Mouse (Mus musculus): ENCODE results near the gene Aldh3b2. TPM values are rescaled to one million over a fixed set of nuclear protein-coding genes. Genes with fewer than 3 reads are reported as not detected.
"Not testable (repeated sequence)": the region's sequence is repeated elsewhere in the genome, so short reads cannot be mapped to it uniquely, and the experiment has no call there.

The Aldh3b2 gene
- total RNA-seq, 1 experiment: 0.62 TPM

GRCm38 (mm10) chr19:3964030-3964429 is 8.1 kb upstream of the Aldh3b2 start:
- Histone ChIP-seq H3K9ac (ENCODE audit: insufficient read depth, low read depth, low read length, poor library complexity, severe bottlenecking) (no peak overlapping the region), H3K4me1 (ENCODE audit: control insufficient read depth in 2 of 2, insufficient read depth in 2 of 2, low read length in 2 of 2, poor library complexity in 1 of 2) (no peaks in the 10 kb centered on the region; a peak in 1 of 4 replicates), H3K9me3 (ENCODE audit: control insufficient read depth, insufficient read depth, low read depth, low read length) (no peaks in the 10 kb centered on the region), H3K36me3 (ENCODE audit: control insufficient read depth, insufficient read depth, low read length, poor library complexity, severe bottlenecking) (no peaks in the 10 kb centered on the region), H3K27ac (ENCODE audit: insufficient read depth, low read depth, low read length, poor library complexity, severe bottlenecking) (no peak overlapping the region), H3K4me3 (ENCODE audit: insufficient read depth in 1 of 2, low read depth in 1 of 2, low read length in 2 of 2, poor library complexity in 1 of 2, severe bottlenecking in 1 of 2) (no peak overlapping the region)
- TF ChIP-seq ZC3H11A (IDR thresholded peaks at IDR 0.05; ENCODE audit: borderline replicate concordance, low read depth, low read length) (no peak), HCFC1 (IDR thresholded peaks at IDR 0.05; ENCODE audit: borderline replicate concordance, insufficient read depth, low read length) (no peak), CHD2 (IDR thresholded peaks at IDR 0.05; ENCODE audit: low read depth, low read length) (no peak), ZNF384 (IDR thresholded peaks at IDR 0.05; ENCODE audit: low read depth, low read length) (no peak), MAFK (IDR thresholded peaks at IDR 0.05; ENCODE audit: insufficient read depth, low read depth, low read length) (no peak)
- DNase-seq (ENCODE audit: low read depth, low spot score): no peak
- in situ Hi-C loops (cut with MboI; ENCODE audit: low sequenced_read_pairs in 2 of 2, unreplicated experiment in 2 of 2): no loop called here

GRCm38 (mm10) chr19:3966330-3967075 is 5.6 kb upstream of the Aldh3b2 start:
- no peaks in the 10 kb centered on the region for H3K9me3 ChIP-seq (ENCODE audit: control insufficient read depth, insufficient read depth, low read depth, low read length)
- DNase-seq (ENCODE audit: low read depth, low spot score): no peak
- no peak overlapping the region for H3K27ac ChIP-seq (ENCODE audit: insufficient read depth, low read depth, low read length, poor library complexity, severe bottlenecking)
- no peaks in the 10 kb centered on the region; a peak in 1 of 4 replicates for H3K4me1 ChIP-seq (ENCODE audit: control insufficient read depth in 2 of 2, insufficient read depth in 2 of 2, low read length in 2 of 2, poor library complexity in 1 of 2)
- in situ Hi-C loops (cut with MboI; ENCODE audit: low sequenced_read_pairs in 2 of 2, unreplicated experiment in 2 of 2): no loop called here
- TF ChIP-seq ZC3H11A (IDR thresholded peaks at IDR 0.05; ENCODE audit: borderline replicate concordance, low read depth, low read length): no peak
- H3K36me3 ChIP-seq (ENCODE audit: control insufficient read depth, insufficient read depth, low read length, poor library complexity, severe bottlenecking): no peaks in the 10 kb centered on the region
- no peak overlapping the region for H3K4me3 ChIP-seq (ENCODE audit: insufficient read depth in 1 of 2, low read depth in 1 of 2, low read length in 2 of 2, poor library complexity in 1 of 2, severe bottlenecking in 1 of 2)
- H3K9ac ChIP-seq (ENCODE audit: insufficient read depth, low read depth, low read length, poor library complexity, severe bottlenecking): no peak overlapping the region

- H3K36me3 ChIP-seq (ENCODE audit: control insufficient read depth, insufficient read depth, low read length, poor library complexity, severe bottlenecking): no peaks in the 10 kb centered on the region
- DNase-seq (ENCODE audit: low read depth, low spot score): no peak
- no peak for TF ChIP-seq MAFK (IDR thresholded peaks at IDR 0.05; ENCODE audit: insufficient read depth, low read depth, low read length)
- no peak for TF ChIP-seq ZC3H11A (IDR thresholded peaks at IDR 0.05; ENCODE audit: borderline replicate concordance, low read depth, low read length)
- TF ChIP-seq ZNF384 (IDR thresholded peaks at IDR 0.05; ENCODE audit: low read depth, low read length): no peak
- no peak for TF ChIP-seq CHD2 (IDR thresholded peaks at IDR 0.05; ENCODE audit: low read depth, low read length)
- no peak for TF ChIP-seq HCFC1 (IDR thresholded peaks at IDR 0.05; ENCODE audit: borderline replicate concordance, insufficient read depth, low read length)
- H3K27ac ChIP-seq (ENCODE audit: insufficient read depth, low read depth, low read length, poor library complexity, severe bottlenecking): no peak overlapping the region
- no peak overlapping the region for H3K4me3 ChIP-seq (ENCODE audit: insufficient read depth in 1 of 2, low read depth in 1 of 2, low read length in 2 of 2, poor library complexity in 1 of 2, severe bottlenecking in 1 of 2)
- H3K4me1 ChIP-seq (ENCODE audit: control insufficient read depth in 2 of 2, insufficient read depth in 2 of 2, low read length in 2 of 2, poor library complexity in 1 of 2): peaks cover 0 to 2% of the 10 kb centered on the region in 2 experiments; a peak in 1 of 4 replicates
- H3K9me3 ChIP-seq (ENCODE audit: control insufficient read depth, insufficient read depth, low read depth, low read length): no peaks in the 10 kb centered on the region
- in situ Hi-C loops (cut with MboI; ENCODE audit: low sequenced_read_pairs in 2 of 2, unreplicated experiment in 2 of 2): no loop called here
- H3K9ac ChIP-seq (ENCODE audit: insufficient read depth, low read depth, low read length, poor library complexity, severe bottlenecking): no peak overlapping the region
Observed at GRCm38 (mm10) chr19:3967258-3967657, 4.9 kb upstream of the Aldh3b2 start.

GRCm38 (mm10) chr19:3974608-3975007 is 2.5 kb downstream of the Aldh3b2 start:
- in situ Hi-C loops (cut with MboI; ENCODE audit: low sequenced_read_pairs in 2 of 2, unreplicated experiment in 2 of 2); H3K36me3 ChIP-seq (ENCODE audit: control insufficient read depth, insufficient read depth, low read length, poor library complexity, severe bottlenecking); DNase-seq (ENCODE audit: low read depth, low spot score): not testable (repeated sequence)

GRCm38 (mm10) chr19:3975866-3976265 is 3.7 kb downstream of the Aldh3b2 start:
- no peak for DNase-seq (ENCODE audit: low read depth, low spot score)
- H3K36me3 ChIP-seq (ENCODE audit: control insufficient read depth, insufficient read depth, low read length, poor library complexity, severe bottlenecking): no peaks in the 10 kb centered on the region
- no peak for TF ChIP-seq ZC3H11A (IDR thresholded peaks at IDR 0.05; ENCODE audit: borderline replicate concordance, low read depth, low read length)
- TF ChIP-seq ZNF384 (IDR thresholded peaks at IDR 0.05; ENCODE audit: low read depth, low read length): no peak
- TF ChIP-seq HCFC1 (IDR thresholded peaks at IDR 0.05; ENCODE audit: borderline replicate concordance, insufficient read depth, low read length): no peak
- TF ChIP-seq CHD2 (IDR thresholded peaks at IDR 0.05; ENCODE audit: low read depth, low read length): no peak
- no peak for TF ChIP-seq MAFK (IDR thresholded peaks at IDR 0.05; ENCODE audit: insufficient read depth, low read depth, low read length)
- H3K27ac ChIP-seq (ENCODE audit: insufficient read depth, low read depth, low read length, poor library complexity, severe bottlenecking): no peak overlapping the region
- no peak overlapping the region for H3K9ac ChIP-seq (ENCODE audit: insufficient read depth, low read depth, low read length, poor library complexity, severe bottlenecking)
- no peak overlapping the region for H3K4me3 ChIP-seq (ENCODE audit: insufficient read depth in 1 of 2, low read depth in 1 of 2, low read length in 2 of 2, poor library complexity in 1 of 2, severe bottlenecking in 1 of 2)
- peaks cover 0 to 3% of the 10 kb centered on the region in 2 experiments; a peak in 1 of 4 replicates for H3K4me1 ChIP-seq (ENCODE audit: control insufficient read depth in 2 of 2, insufficient read depth in 2 of 2, low read length in 2 of 2, poor library complexity in 1 of 2)
- H3K9me3 ChIP-seq (ENCODE audit: control insufficient read depth, insufficient read depth, low read depth, low read length): no peaks in the 10 kb centered on the region
- in situ Hi-C loops (cut with MboI; ENCODE audit: low sequenced_read_pairs in 2 of 2, unreplicated experiment in 2 of 2): no loop called here

More at GRCm38 (mm10) chr19:3974608-3975007, 2.5 kb downstream of the Aldh3b2 start:
- H3K4me1 ChIP-seq (ENCODE audit: control insufficient read depth in 2 of 2, insufficient read depth in 2 of 2, low read length in 2 of 2, poor library complexity in 1 of 2); H3K9me3 ChIP-seq (ENCODE audit: control insufficient read depth, insufficient read depth, low read depth, low read length); H3K27ac ChIP-seq (ENCODE audit: insufficient read depth, low read depth, low read length, poor library complexity, severe bottlenecking); H3K4me3 ChIP-seq (ENCODE audit: insufficient read depth in 1 of 2, low read depth in 1 of 2, low read length in 2 of 2, poor library complexity in 1 of 2, severe bottlenecking in 1 of 2); H3K9ac ChIP-seq (ENCODE audit: insufficient read depth, low read depth, low read length, poor library complexity, severe bottlenecking): not testable (repeated sequence)
